Mouse (Mus musculus) stomach, postnatal 0 days (tissue): ENCODE measurements around the gene Trak1. TPM values are rescaled to one million over a fixed set of nuclear protein-coding genes. Genes with fewer than 3 reads are reported as not detected.

Experiments
- ATAC-seq: fragments of 200-750 bp; cut with Nextera tagmentation; 2 replicates; pipeline ENCODE4 v1.8.0; 2017; ENCODE audit not compliant: low FRiP score, low TSS enrichment
- DNase-seq: peaks from one replicate; pipeline ENCODE4 v3.0.0-alpha.2; 2016; ENCODE audit warnings: low spot score
- H3K27ac ChIP-seq: fragments of 300-500 bp; sonication (generic); replicated peaks from 2 replicates; pipeline ENCODE4 v1.5.1; 2014; ENCODE audit warnings: mild to moderate bottlenecking, control low read depth
- H3K27me3 ChIP-seq: fragments of 300-500 bp; sonication (generic); 2 replicates; pipeline ENCODE4 v1.6.1; 2014; ENCODE audit warnings: low read length; ENCODE audit not compliant: control insufficient read depth, insufficient read depth
- H3K36me3 ChIP-seq: fragments of 300-500 bp; sonication (generic); 2 replicates; pipeline ENCODE4 v1.6.1; 2014; ENCODE audit warnings: low read length, mixed read lengths; ENCODE audit not compliant: control insufficient read depth, insufficient read depth
- H3K4me1 ChIP-seq: fragments of 300-500 bp; sonication (generic); replicated peaks from 2 replicates; pipeline ENCODE4 v1.6.1; 2014; ENCODE audit warnings: antibody characterized with exemption; ENCODE audit not compliant: control insufficient read depth, insufficient read depth
- H3K4me2 ChIP-seq: fragments of 300-500 bp; sonication (generic); replicated peaks from 2 replicates; pipeline ENCODE4 v1.6.1; 2014; ENCODE audit warnings: low read depth, mild to moderate bottlenecking, control low read depth, moderate library complexity
- H3K4me3 ChIP-seq: fragments of 300-500 bp; sonication (generic); 2 replicates; pipeline ENCODE4 v1.5.1; 2014; ENCODE audit warnings: low read depth, low read length, control low read depth
- H3K9ac ChIP-seq: fragments of 300-500 bp; sonication (generic); 2 replicates; pipeline ENCODE4 v1.6.1; 2014; ENCODE audit warnings: mild to moderate bottlenecking, low read length, control low read depth, mixed read lengths
- H3K9me3 ChIP-seq: fragments of 300-500 bp; sonication (generic); 2 replicates; pipeline ENCODE4 v1.6.1; 2016; ENCODE audit warnings: low read length; ENCODE audit not compliant: control insufficient read depth
- CTCF ChIP-seq: IDR thresholded peaks from 2 replicates; pipeline ENCODE4 v1.5.1; 2016; ENCODE audit warnings: antibody characterized with exemption, low read depth, mild to moderate bottlenecking, moderate library complexity
- EP300 ChIP-seq: optimal IDR thresholded peaks from 2 replicates; pipeline ENCODE3; 2016; ENCODE audit warnings: antibody characterized with exemption
- WGBS: fragments of 180-500 bp; shearing (Covaris S2); extraction: QIAGEN DNeasy Blood & Tissue Kit; methylation state at CpG from one replicate; pipeline ENCODE4 v1.1.7; 2014; 5-methylcytosine and 5-hydroxymethylcytosine counted together
- polyA plus RNA-seq: library from polyadenylated mRNA; unstranded; fragments of >200 nt; fragmentation: Nextera tagmentation; extraction: Ambion mirVana; gene quantifications from 2 replicates; pipeline ENCODE4 v1.2.1, GENCODE M21; 2015

Trak1 gene
- polyA plus RNA-seq, 1 experiment from 2014 or later, result 24.0 TPM

- 91% methylated on average over 5 of the region's 5 CpGs for WGBS
- no peaks in the 10 kb centered on the region for H3K36me3 ChIP-seq
- ATAC-seq (no peak), DNase-seq (no peak)
- TF ChIP-seq EP300 (no peak), CTCF (no peak)
- no peak overlapping the region for H3K4me3 ChIP-seq
- no peaks in the 10 kb centered on the region for H3K9me3 ChIP-seq
- no peak overlapping the region for H3K9ac ChIP-seq
- peaks cover 5% of the 10 kb centered on the region; the same call in 1 of the 2 replicates for H3K4me1 ChIP-seq
- H3K27me3 ChIP-seq, result no peaks in the 10 kb centered on the region
- H3K27ac ChIP-seq, result no peak overlapping the region
- H3K4me2 ChIP-seq, result no peak overlapping the region
Measured at GRCm38 (mm10) chr9:121376094-121376493, 78.8 kb downstream of the Trak1 start.

GRCm38 (mm10) chr9:121380310-121380920, 83.1 kb downstream of the Trak1 start:
- peak; percentile 50 for DNase-seq
- Histone ChIP-seq H3K36me3 (no peaks in the 10 kb centered on the region), H3K9ac (peak overlapping the region; percentile 27; the same call in 1 of the 2 replicates), H3K4me3 (no peak overlapping the region), H3K27ac (no peak overlapping the region), H3K9me3 (no peaks in the 10 kb centered on the region), H3K27me3 (no peaks in the 10 kb centered on the region), H3K4me1 (no peaks in the 10 kb centered on the region), H3K4me2 (no peak overlapping the region)
- no peak for TF ChIP-seq EP300
- ATAC-seq, result 0 out of 2 replicates have a peak, but pooled peaks have one; percentile 24
- WGBS, result 60% methylated on average over 11 of the region's 11 CpGs

GRCm38 (mm10) chr9:121381678-121382297, 84.5 kb downstream of the Trak1 start:
- H3K36me3 ChIP-seq, result no peaks in the 10 kb centered on the region
- no peak overlapping the region for H3K9ac ChIP-seq
- H3K4me1 ChIP-seq, result no peaks in the 10 kb centered on the region
- no peak overlapping the region for H3K4me3 ChIP-seq
- 74% methylated on average over 17 of the region's 17 CpGs for WGBS
- H3K9me3 ChIP-seq, result no peaks in the 10 kb centered on the region
- H3K27ac ChIP-seq, result no peak overlapping the region
- no peak for DNase-seq
- ATAC-seq, result no peak
- TF ChIP-seq EP300, result no peak
- TF ChIP-seq CTCF, result no peak
- H3K27me3 ChIP-seq, result no peaks in the 10 kb centered on the region
- no peak overlapping the region for H3K4me2 ChIP-seq

- 90% methylated on average over 14 of the region's 14 CpGs for WGBS
- no peak for TF ChIP-seq EP300
- TF ChIP-seq CTCF, result no peak
- no peak overlapping the region for H3K27ac ChIP-seq
- no peak overlapping the region for H3K4me3 ChIP-seq
- H3K9ac ChIP-seq, result no peak overlapping the region
- H3K4me1 ChIP-seq, result no peaks in the 10 kb centered on the region
- no peaks in the 10 kb centered on the region for H3K9me3 ChIP-seq
- ATAC-seq (no peak), DNase-seq (no peak)
- no peaks in the 10 kb centered on the region for H3K27me3 ChIP-seq
- H3K4me2 ChIP-seq, result no peak overlapping the region
- no peaks in the 10 kb centered on the region for H3K36me3 ChIP-seq
Measured at GRCm38 (mm10) chr9:121382568-121382967, 85.3 kb downstream of the Trak1 start.

- TF ChIP-seq CTCF (no peak), EP300 (no peak)
- Histone ChIP-seq H3K4me3 (no peak overlapping the region), H3K27me3 (no peaks in the 10 kb centered on the region), H3K4me1 (no peaks in the 10 kb centered on the region), H3K4me2 (no peak overlapping the region), H3K27ac (no peak overlapping the region), H3K36me3 (no peaks in the 10 kb centered on the region), H3K9me3 (no peaks in the 10 kb centered on the region), H3K9ac (no peak overlapping the region)
- 76% methylated on average over 9 of the region's 9 CpGs for WGBS
- ATAC-seq, result no peak
- DNase-seq, result no peak
Measured at GRCm38 (mm10) chr9:121383180-121383586, 85.9 kb downstream of the Trak1 start.

- Histone ChIP-seq H3K4me3 (no peak overlapping the region), H3K27ac (no peak overlapping the region), H3K4me1 (no peaks in the 10 kb centered on the region), H3K27me3 (no peaks in the 10 kb centered on the region), H3K9me3 (no peaks in the 10 kb centered on the region), H3K9ac (no peak overlapping the region), H3K36me3 (0 out of 2 replicates have a peak, but pooled peaks cover 1% of the 10 kb centered on the region), H3K4me2 (no peak overlapping the region)
- no peak for DNase-seq
- TF ChIP-seq EP300, result no peak
- TF ChIP-seq CTCF, result no peak
- WGBS, result 87% methylated on average over 7 of the region's 7 CpGs
- no peak for ATAC-seq
Measured at GRCm38 (mm10) chr9:121384620-121385019, 87.3 kb downstream of the Trak1 start.
